In the genomic region with DNA sequence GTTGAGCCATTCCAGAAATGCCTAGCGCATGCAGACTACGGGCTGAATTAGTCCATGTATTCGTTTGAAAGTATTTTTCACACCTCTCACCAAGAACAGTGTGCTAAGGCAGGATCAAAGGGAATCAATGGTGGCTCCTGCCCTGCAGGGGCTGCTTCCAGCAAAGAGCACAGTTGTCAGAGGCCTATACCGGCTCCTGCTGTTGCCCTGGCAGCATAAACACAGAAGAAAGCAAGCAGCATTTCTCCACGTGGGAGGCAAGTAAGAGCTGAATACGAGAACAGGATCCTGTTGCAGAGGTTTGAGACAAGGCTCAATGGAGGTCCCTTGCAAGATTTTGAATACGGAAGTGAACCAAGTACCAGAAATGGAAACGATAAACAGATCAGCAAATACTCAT, we compare ENCODE assay signal across 9 mouse cellular contexts.
DNase-seq lines count a peak whose midpoint lies in the region; ATAC-seq and TF ChIP-seq lines count a peak whose summit lies in the region.
"Had no signal": no experiment of that assay in that cellular context is flagged by ENCODE, and none has a peak within 500 bp of the region (broad histone marks: within the 10 kb centered on the region; RNA-seq: fewer than 3 reads in every experiment).

No protein-coding gene starts in this region.

- no peak overlapping the region for H3K27ac ChIP-seq in CH12.LX (ENCODE audit: insufficient read depth, low read depth)
- peak overlapping the region; percentile 74 to 78 for H3K27ac ChIP-seq in heart, embryonic 14.5 days (replicated peaks in 1 of 2; ENCODE audit: control insufficient read depth in 1 of 2, insufficient read depth in 1 of 2, low read depth in 2 of 2, low read length in 2 of 2)
- H3K27ac ChIP-seq: embryonic facial prominence, embryonic 15.5 days had no signal

- H3K36me3 ChIP-seq in CH12.LX (replicated peaks in 1 of 2; ENCODE audit: control insufficient read depth in 1 of 2, insufficient read depth in 1 of 2, low read length in 1 of 2) = peaks cover 0 to 4% of the 10 kb centered on the region in 2 experiments
- no peaks in the 10 kb centered on the region for H3K36me3 ChIP-seq in heart, embryonic 14.5 days (ENCODE audit: control insufficient read depth, insufficient read depth, low read length)
- H3K36me3 ChIP-seq in megakaryocyte, embryonic 14.5 days (replicated peaks; ENCODE audit: low read length) = peaks cover 11% of the 10 kb centered on the region
- H3K36me3 ChIP-seq: embryonic facial prominence, embryonic 15.5 days had no signal

- H3K4me2 ChIP-seq in CH12.LX (ENCODE audit: insufficient read depth, low read depth, poor library complexity, severe bottlenecking) = peak overlapping the region; percentile 7
- 0 out of 2 replicates have a peak overlapping the region, but pooled peaks have one; percentile 2 for H3K4me2 ChIP-seq in heart, embryonic 14.5 days (ENCODE audit: low read length)
- H3K4me2 ChIP-seq: embryonic facial prominence, embryonic 15.5 days had no signal

- dilution Hi-C loops in CH12.LX (cut with MboI; ENCODE audit: extremely low pct_ligation_motif_present, extremely low pct_unique_long_range_greater_than_20kb, low sequenced_read_pairs) = no loop called here

- in situ Hi-C loops in CH12.LX (cut with MboI; ENCODE audit: low pct_ligation_motif_present, low pct_unique_long_range_greater_than_20kb, low sequenced_read_pairs) = loop anchor here (10.0 to 25.0 kb wide), 2 partner anchors 84 to 742 kb away; partner anchors contain the start of genes 1110059E24Rik and Abhd17b

- H3K9ac ChIP-seq in CH12.LX (ENCODE audit: insufficient read depth, low read depth) = peak overlapping the region; percentile 68
- no peak overlapping the region for H3K9ac ChIP-seq in heart, embryonic 14.5 days (ENCODE audit: low read length)
- H3K9ac ChIP-seq: embryonic facial prominence, embryonic 15.5 days had no signal

- TF ChIP-seq CTCF in CH12.LX (conservative IDR thresholded peaks at IDR 0.05 in 1 of 2, IDR thresholded peaks at IDR 0.05 in 1 of 2; ENCODE audit: low read depth in 2 of 2, low read length in 2 of 2) = no peak

- TF ChIP-seq RAD21 in CH12.LX (IDR thresholded peaks at IDR 0.05; ENCODE audit: low read depth, low read length) = no peak

- no peaks in the 10 kb centered on the region for H3K9me3 ChIP-seq in CH12.LX (replicated peaks; ENCODE audit: low read length)
- H3K9me3 ChIP-seq in heart, embryonic 14.5 days (ENCODE audit: control insufficient read depth, low read length) = no peaks in the 10 kb centered on the region
- peaks cover 6% of the 10 kb centered on the region for H3K9me3 ChIP-seq in megakaryocyte, embryonic 14.5 days
- H3K9me3 ChIP-seq: embryonic facial prominence, embryonic 15.5 days had no signal

- peaks cover 3% of the 10 kb centered on the region; the same call in 1 of the 2 replicates for H3K79me2 ChIP-seq in CH12.LX (replicated peaks; ENCODE audit: control insufficient read depth, extremely low read depth, insufficient read depth, poor library complexity, severe bottlenecking)

- H3K4me3 ChIP-seq in CH12.LX (replicated peaks in 1 of 3; ENCODE audit: low read depth in 2 of 3, low read length in 2 of 3, poor library complexity in 1 of 3) = peak overlapping the region; percentile 55 to 83 (median 55)
- H3K4me3 ChIP-seq in heart, embryonic 14.5 days (ENCODE audit: control insufficient read depth in 1 of 2, insufficient read depth in 1 of 2, low read depth in 1 of 2, low read length in 2 of 2) = no peak overlapping the region
- peak overlapping the region; percentile 84 for H3K4me3 ChIP-seq in megakaryocyte, embryonic 14.5 days (replicated peaks)
- H3K4me3 ChIP-seq: embryonic facial prominence, embryonic 15.5 days had no signal

- no peak for TF ChIP-seq POLR2A in CH12.LX (IDR thresholded peaks at IDR 0.05; ENCODE audit: low read depth, low read length)

- DNase-seq in frontal cortex, adult 2 months (ENCODE audit: extremely low spot score in 1 of 2, low spot score in 1 of 2) = peak; percentile 5 to 32
- DNase-seq in frontal cortex, postnatal 25 days (ENCODE audit: low spot score in 2 of 2) = no peak
- peak; percentile 65 for DNase-seq in CH12.LX (ENCODE audit: extremely low read depth)
- no peak for DNase-seq in adrenal gland, postnatal 36 days
- DNase-seq in thymus, postnatal 4 days = no peak
- DNase-seq in urinary bladder, postnatal 4 days (ENCODE audit: low spot score in 2 of 2) = no peak

- 34% methylated on average over 8 of the region's 8 CpGs for WGBS in heart, embryonic 14.5 days

- ATAC-seq in heart, embryonic 14.5 days (ENCODE audit: insufficient number of reproducible peaks, insufficient read depth, low FRiP score, low read depth) = peak; percentile 60

- no peaks in the 10 kb centered on the region for H3K27me3 ChIP-seq in CH12.LX (replicated peaks)
- no peaks in the 10 kb centered on the region for H3K27me3 ChIP-seq in heart, embryonic 14.5 days (ENCODE audit: control insufficient read depth, insufficient read depth, low read length)
- no peaks in the 10 kb centered on the region for H3K27me3 ChIP-seq in megakaryocyte, embryonic 14.5 days (replicated peaks)
- H3K27me3 ChIP-seq: embryonic facial prominence, embryonic 15.5 days had no signal

- peaks cover 8 to 36% of the 10 kb centered on the region in 2 experiments for H3K4me1 ChIP-seq in CH12.LX (ENCODE audit: control insufficient read depth in 1 of 2, insufficient read depth in 2 of 2)
- H3K4me1 ChIP-seq in heart, embryonic 14.5 days (ENCODE audit: control insufficient read depth in 2 of 2, insufficient read depth in 2 of 2, low read length in 2 of 2) = peaks cover 12 to 23% of the 10 kb centered on the region in 2 experiments
- H3K4me1 ChIP-seq in megakaryocyte, embryonic 14.5 days = peaks cover 73% of the 10 kb centered on the region
- H3K4me1 ChIP-seq: embryonic facial prominence, embryonic 15.5 days had no signal

- no peak for TF ChIP-seq EP300 in CH12.LX (IDR thresholded peaks at IDR 0.05; ENCODE audit: low read length)

TF ChIP-seq in CH12.LX, 34 proteins besides CTCF, POLR2A, EP300 and RAD21:
- TF ChIP-seq RCOR1 (conservative IDR thresholded peaks at IDR 0.05; ENCODE audit: low read depth, low read length) (0 out of 2 replicates have a peak, but pooled peaks have one; percentile 6), POLR2AphosphoS2 (IDR thresholded peaks at IDR 0.05; ENCODE audit: low read depth, low read length) (no peak), ELF1 (IDR thresholded peaks at IDR 0.05; ENCODE audit: low read depth, low read length) (no peak), MXI1 (IDR thresholded peaks at IDR 0.05; ENCODE audit: low read depth, low read length) (peak; percentile 93), ZKSCAN1 (IDR thresholded peaks at IDR 0.05; ENCODE audit: borderline replicate concordance, low read depth, low read length) (no peak), MAX (IDR thresholded peaks at IDR 0.05; ENCODE audit: low read length) (peak; percentile 65)

Comparison
In these comparisons a context has a peak if more than half of its experiments do, and no peak if none do; other contexts are left out.
1. DNase-seq: peak in frontal cortex, adult 2 months (2 of 2) and CH12.LX (single experiment); none in frontal cortex, postnatal 25 days (0 of 2), adrenal gland, postnatal 36 days (0 of 2), thymus, postnatal 4 days (single experiment) and urinary bladder, postnatal 4 days (0 of 2).
2. H3K4me3 ChIP-seq: peak in CH12.LX (3 of 3) and megakaryocyte, embryonic 14.5 days (single experiment); none in heart, embryonic 14.5 days (0 of 2).